Mouse (Mus musculus): Measurements from ENCODE around the gene Hivep1. TPM values are rescaled to one million over a fixed set of nuclear protein-coding genes. Genes with fewer than 3 reads are reported as not detected.

Gene Hivep1
- total and polyA plus RNA-seq, 3 experiments: 7.5 to 53.3 (median 24.9) TPM

DNA sequence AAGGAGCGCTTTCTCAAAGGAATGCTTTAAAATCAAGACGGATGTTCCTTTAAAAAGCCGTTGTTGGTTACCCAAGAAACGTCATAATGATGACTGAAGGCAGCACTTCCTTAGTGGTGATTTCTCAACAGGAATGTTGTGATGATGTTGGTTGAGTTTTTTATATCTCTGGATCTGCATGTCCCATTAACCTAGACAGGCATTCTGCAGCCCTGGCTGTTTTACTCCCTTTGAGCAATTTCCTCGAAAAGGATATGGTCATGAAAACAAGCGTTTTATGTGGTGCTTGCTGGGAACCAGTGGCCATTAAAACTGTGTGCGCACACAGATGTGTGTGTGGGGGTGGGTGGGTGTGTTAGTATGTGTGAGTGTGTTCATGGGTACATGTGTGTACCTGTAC lies 170.6 kb downstream of the Hivep1 start:
- no peak overlapping the region for H3K4me3 ChIP-seq (replicated peaks in 1 of 3; ENCODE audit: low read depth in 2 of 3, low read length in 2 of 3, poor library complexity in 1 of 3)
- dilution Hi-C loops (cut with MboI; ENCODE audit: extremely low pct_ligation_motif_present, extremely low pct_unique_long_range_greater_than_20kb, low sequenced_read_pairs): no loop called here
- H3K27ac ChIP-seq (ENCODE audit: insufficient read depth, low read depth): no peak overlapping the region
- in situ Hi-C loops (cut with MboI; ENCODE audit: low pct_ligation_motif_present, low pct_unique_long_range_greater_than_20kb, low sequenced_read_pairs): no loop called here
- TF ChIP-seq RAD21 (IDR thresholded peaks at IDR 0.05; ENCODE audit: low read depth, low read length) (no peak), RCOR1 (conservative IDR thresholded peaks at IDR 0.05; ENCODE audit: low read depth, low read length) (no peak)
- H3K4me2 ChIP-seq (ENCODE audit: insufficient read depth, low read depth, poor library complexity, severe bottlenecking): no peak overlapping the region
- H3K79me2 ChIP-seq (replicated peaks; ENCODE audit: control insufficient read depth, extremely low read depth, insufficient read depth, poor library complexity, severe bottlenecking): no peaks in the 10 kb centered on the region
- no peaks in the 10 kb centered on the region for H3K27me3 ChIP-seq (replicated peaks)
- no peaks in the 10 kb centered on the region; a peak in 1 of 4 replicates for H3K4me1 ChIP-seq (ENCODE audit: control insufficient read depth in 1 of 2, insufficient read depth in 2 of 2)
- no peak for DNase-seq (ENCODE audit: extremely low read depth)
- no peaks in the 10 kb centered on the region for H3K36me3 ChIP-seq (replicated peaks in 1 of 2; ENCODE audit: control insufficient read depth in 1 of 2, insufficient read depth in 1 of 2, low read length in 1 of 2)
- H3K9ac ChIP-seq (ENCODE audit: insufficient read depth, low read depth): no peak overlapping the region
- H3K9me3 ChIP-seq (replicated peaks; ENCODE audit: low read length): no peaks in the 10 kb centered on the region

DNA sequence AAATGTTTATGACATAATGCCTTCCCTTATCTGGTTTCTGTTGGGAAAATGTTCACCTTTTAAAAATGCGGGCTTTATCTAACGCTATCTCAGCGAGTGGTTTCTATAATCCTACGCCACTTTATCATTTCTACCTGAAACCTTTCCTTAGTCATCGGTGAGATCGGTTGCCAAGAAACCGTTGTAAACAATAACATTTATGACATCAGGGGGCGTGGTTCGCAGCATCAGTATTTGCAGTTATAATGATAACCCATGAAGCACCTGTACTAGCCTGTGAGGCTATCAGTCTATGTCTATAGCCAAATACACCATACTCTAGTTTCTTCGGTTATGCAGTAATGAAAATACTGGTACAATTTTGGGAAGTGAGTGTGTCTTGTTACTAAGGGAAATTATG lies 177.0 kb downstream of the Hivep1 start:
- H3K4me1 ChIP-seq (ENCODE audit: control insufficient read depth in 1 of 2, insufficient read depth in 2 of 2): no peaks in the 10 kb centered on the region; a peak in 1 of 4 replicates
- no peaks in the 10 kb centered on the region for H3K79me2 ChIP-seq (replicated peaks; ENCODE audit: control insufficient read depth, extremely low read depth, insufficient read depth, poor library complexity, severe bottlenecking)
- H3K9me3 ChIP-seq (replicated peaks; ENCODE audit: low read length): no peaks in the 10 kb centered on the region
- H3K4me2 ChIP-seq (ENCODE audit: insufficient read depth, low read depth, poor library complexity, severe bottlenecking): no peak overlapping the region
- no peaks in the 10 kb centered on the region for H3K36me3 ChIP-seq (replicated peaks in 1 of 2; ENCODE audit: control insufficient read depth in 1 of 2, insufficient read depth in 1 of 2, low read length in 1 of 2)
- in situ Hi-C loops (cut with MboI; ENCODE audit: low pct_ligation_motif_present, low pct_unique_long_range_greater_than_20kb, low sequenced_read_pairs) (no loop called here), dilution Hi-C loops (cut with MboI; ENCODE audit: extremely low pct_ligation_motif_present, extremely low pct_unique_long_range_greater_than_20kb, low sequenced_read_pairs) (no loop called here)
- H3K4me3 ChIP-seq (replicated peaks in 1 of 3; ENCODE audit: low read depth in 2 of 3, low read length in 2 of 3, poor library complexity in 1 of 3): no peak overlapping the region
- TF ChIP-seq CHD2 (IDR thresholded peaks at IDR 0.05; ENCODE audit: low read length): no peak
- TF ChIP-seq USF1 (IDR thresholded peaks at IDR 0.05; ENCODE audit: low read depth, low read length): no peak
- no peak for TF ChIP-seq POLR2A (IDR thresholded peaks at IDR 0.05; ENCODE audit: low read depth, low read length)
- no peak for TF ChIP-seq SIN3A (IDR thresholded peaks at IDR 0.05; ENCODE audit: low read length)
- TF ChIP-seq SMC3 (IDR thresholded peaks at IDR 0.05; ENCODE audit: low read depth, low read length): no peak
- TF ChIP-seq CTCF (conservative IDR thresholded peaks at IDR 0.05 in 1 of 2, IDR thresholded peaks at IDR 0.05 in 1 of 2; ENCODE audit: low read depth in 2 of 2, low read length in 2 of 2): no peak
- TF ChIP-seq JUND (conservative IDR thresholded peaks at IDR 0.05; ENCODE audit: low read depth, low read length): no peak
- TF ChIP-seq ZMIZ1 (IDR thresholded peaks at IDR 0.05; ENCODE audit: low read depth, low read length): no peak
- TF ChIP-seq TCF12 (IDR thresholded peaks at IDR 0.05; ENCODE audit: low read depth, low read length): no peak
- TF ChIP-seq GABPA (IDR thresholded peaks at IDR 0.05; ENCODE audit: insufficient replicate concordance, low read depth, low read length): no peak
- no peak for TF ChIP-seq EP300 (IDR thresholded peaks at IDR 0.05; ENCODE audit: low read length)
- no peak for TF ChIP-seq E2F4 (IDR thresholded peaks at IDR 0.05; ENCODE audit: insufficient replicate concordance, low read depth, low read length)
- TF ChIP-seq NELFE (IDR thresholded peaks at IDR 0.05; ENCODE audit: low read depth, low read length): no peak
- no peak overlapping the region for H3K9ac ChIP-seq (ENCODE audit: insufficient read depth, low read depth)
- no peaks in the 10 kb centered on the region for H3K27me3 ChIP-seq (replicated peaks)
- H3K27ac ChIP-seq (ENCODE audit: insufficient read depth, low read depth): no peak overlapping the region
- no peak for DNase-seq (ENCODE audit: extremely low read depth)

Measured in CH12.LX (cell line).